ENCODE assay signal across 8 mouse cellular contexts in the genomic region with DNA sequence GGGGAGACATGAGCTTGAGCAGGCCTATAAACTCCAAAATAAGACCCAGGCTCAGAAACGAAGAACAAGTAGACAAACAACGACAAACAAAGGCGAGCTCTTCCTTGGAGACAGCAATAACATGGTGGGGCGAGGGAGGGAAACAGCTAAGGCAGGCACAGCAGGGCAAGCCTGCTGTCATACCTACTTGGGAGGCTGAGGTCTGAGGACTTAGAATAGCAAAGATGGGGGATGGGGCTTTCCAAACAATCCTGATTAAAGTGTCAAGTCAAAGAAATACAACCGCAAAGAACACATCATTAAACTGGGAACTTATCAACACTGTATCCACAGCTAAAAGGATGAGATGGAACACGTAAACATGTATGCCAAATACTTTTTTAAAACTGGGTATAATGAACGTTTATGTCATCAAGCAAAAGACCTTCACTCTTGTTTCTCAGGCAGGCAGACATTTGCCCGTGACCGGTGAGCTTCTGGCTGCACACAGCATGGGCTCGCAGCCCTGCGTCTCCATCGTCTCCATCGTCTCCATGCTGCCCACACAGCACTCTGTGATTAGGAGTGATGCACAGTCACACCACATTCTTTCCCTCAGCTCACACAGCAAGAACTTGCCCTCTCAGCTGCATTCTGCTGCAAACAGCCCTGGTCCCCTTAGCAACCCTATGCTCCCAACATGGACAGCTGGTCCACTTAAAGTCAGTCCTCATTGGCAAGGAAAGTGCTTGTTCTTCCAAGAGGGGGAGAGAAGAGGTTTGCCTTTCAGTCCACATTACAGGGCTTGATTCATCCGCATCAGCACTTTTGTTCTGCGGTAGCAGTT. TPM values are rescaled to one million over a fixed set of nuclear protein-coding genes. Genes with fewer than 3 reads are reported as not detected.
DNase-seq lines count a peak whose midpoint lies in the region; ATAC-seq and TF ChIP-seq lines count a peak whose summit lies in the region.

No protein-coding gene starts in this region.

- no peaks in the 10 kb centered on the region for H3K27me3 ChIP-seq in forebrain, embryonic 16.5 days (replicated peaks; ENCODE audit: control insufficient read depth, insufficient read depth, low read length)
- no peaks in the 10 kb centered on the region for H3K27me3 ChIP-seq in hindbrain, embryonic 12.5 days
- H3K27me3 ChIP-seq in midbrain, postnatal 0 days (ENCODE audit: insufficient read depth, low read length), result no peaks in the 10 kb centered on the region

- DNase-seq in right cerebral cortex, postnatal 25 days, result peak; percentile 13
- no peak for DNase-seq in right cerebral cortex, adult 18-20 months
- DNase-seq in left cerebral cortex, adult 2 months (ENCODE audit: extremely low spot score in 1 of 2, low spot score in 2 of 2), result no peak
- DNase-seq in midbrain, postnatal 0 days (ENCODE audit: low spot score), result peak; percentile 93
- no peak for DNase-seq in adrenal gland, postnatal 36 days

- no peaks in the 10 kb centered on the region for H3K36me3 ChIP-seq in forebrain, embryonic 16.5 days (ENCODE audit: control insufficient read depth, insufficient read depth)
- 0 out of 2 replicates have a peak, but pooled peaks cover 3% of the 10 kb centered on the region for H3K36me3 ChIP-seq in hindbrain, embryonic 12.5 days
- no peaks in the 10 kb centered on the region for H3K36me3 ChIP-seq in midbrain, postnatal 0 days (ENCODE audit: insufficient read depth, low read length)

- intact Hi-C loops in left cerebral cortex, adult 2 months (cut with DNase I), result no loop called here

- H3K9me3 ChIP-seq in forebrain, embryonic 16.5 days (ENCODE audit: control insufficient read depth, low read length), result no peaks in the 10 kb centered on the region
- H3K9me3 ChIP-seq in hindbrain, embryonic 12.5 days (replicated peaks), result no peaks in the 10 kb centered on the region
- H3K9me3 ChIP-seq in midbrain, postnatal 0 days (ENCODE audit: low read length), result no peaks in the 10 kb centered on the region

- peak; percentile 89 for ATAC-seq in forebrain, embryonic 16.5 days
- peak; percentile 94 for ATAC-seq in hindbrain, embryonic 12.5 days (ENCODE audit: low FRiP score)
- peak; percentile 94 for ATAC-seq in midbrain, postnatal 0 days (ENCODE audit: low FRiP score)
- ATAC-seq in erythroid progenitor cell, adult 5-6 weeks (replicated peaks; ENCODE audit: low FRiP score, poor library complexity, severe bottlenecking), result no peak

- 56% methylated on average over 15 of the region's 15 CpGs for WGBS in forebrain, embryonic 16.5 days
- 23% methylated on average over 15 of the region's 15 CpGs for WGBS in hindbrain, embryonic 12.5 days
- 22% methylated on average over 15 of the region's 15 CpGs for WGBS in midbrain, postnatal 0 days

- peak overlapping the region; percentile 4; the same call in 1 of the 2 replicates for H3K27ac ChIP-seq in forebrain, embryonic 16.5 days (ENCODE audit: low read length)
- H3K27ac ChIP-seq in hindbrain, embryonic 12.5 days, result peak overlapping the region; percentile 88
- peak overlapping the region; percentile 5 for H3K27ac ChIP-seq in left cerebral cortex, adult 2 months
- peak overlapping the region; percentile 58 for H3K27ac ChIP-seq in midbrain, postnatal 0 days (ENCODE audit: low read depth, low read length)

- no peak overlapping the region for H3K4me2 ChIP-seq in forebrain, embryonic 16.5 days (ENCODE audit: low read length)
- H3K4me2 ChIP-seq in hindbrain, embryonic 12.5 days (replicated peaks), result peak overlapping the region; percentile 13
- H3K4me2 ChIP-seq in midbrain, postnatal 0 days (ENCODE audit: low read depth, low read length, poor library complexity, severe bottlenecking), result no peak overlapping the region

- no peak for TF ChIP-seq CTCF in left cerebral cortex, adult 2 months (IDR thresholded peaks at IDR 0.05)
- no peak for TF ChIP-seq CTCF in midbrain, postnatal 0 days (IDR thresholded peaks at IDR 0.05)

- H3K4me3 ChIP-seq in forebrain, embryonic 16.5 days (replicated peaks; ENCODE audit: low read length), result no peak overlapping the region
- no peak overlapping the region for H3K4me3 ChIP-seq in hindbrain, embryonic 12.5 days
- no peak overlapping the region for H3K4me3 ChIP-seq in left cerebral cortex, adult 2 months
- no peak overlapping the region for H3K4me3 ChIP-seq in midbrain, postnatal 0 days (ENCODE audit: low read depth, low read length)

- peaks cover 8% of the 10 kb centered on the region; the same call in 1 of the 2 replicates for H3K4me1 ChIP-seq in forebrain, embryonic 16.5 days (replicated peaks; ENCODE audit: control insufficient read depth, insufficient read depth, low read length)
- H3K4me1 ChIP-seq in hindbrain, embryonic 12.5 days, result peaks cover 18% of the 10 kb centered on the region
- H3K4me1 ChIP-seq in midbrain, postnatal 0 days (ENCODE audit: insufficient read depth, low read length), result peaks cover 3% of the 10 kb centered on the region; the same call in 1 of the 2 replicates

- H3K9ac ChIP-seq in forebrain, embryonic 16.5 days (replicated peaks; ENCODE audit: low read depth, low read length), result no peak overlapping the region
- no peak overlapping the region for H3K9ac ChIP-seq in hindbrain, embryonic 12.5 days
- no peak overlapping the region for H3K9ac ChIP-seq in midbrain, postnatal 0 days (replicated peaks; ENCODE audit: low read length, poor library complexity, severe bottlenecking)

RNA-seq across cellular contexts. Expression of a gene that starts 31.1 kb away (rescaled TPM):
- polyA plus RNA-seq in forebrain, embryonic 16.5 days (2015; fragmentation: Nextera tagmentation; extraction: Ambion mirVana), result 266 and 286 TPM in 2 replicates
- 247 and 251 TPM in 2 replicates for polyA plus RNA-seq in hindbrain, embryonic 12.5 days (2016; fragmentation: Nextera tagmentation; extraction: Ambion mirVana)
- 100 to 1,000 TPM; 146 to 157 TPM for total RNA-seq in left cerebral cortex, adult 2 months (2021)
- 231 and 277 TPM in 2 replicates for total RNA-seq in midbrain, postnatal 0 days (2014; rRNA removed)
- polyA plus RNA-seq in midbrain, postnatal 0 days (2015; fragmentation: Nextera tagmentation; extraction: Ambion mirVana), result 208 and 213 TPM in 2 replicates
- 100 to 1,000 TPM; 254 to 257 TPM for total RNA-seq in adrenal gland, postnatal 36 days (2021)
- 135 and 172 TPM in 2 replicates for total RNA-seq in erythroid progenitor cell, adult 5-6 weeks (2015; ENCODE audit: low replicate concordance)
- total RNA-seq in erythroid progenitor cell, adult 5-6 weeks (2017; ENCODE audit: low replicate concordance), result 87.1 and 93.3 TPM in 2 replicates

RNA-seq across cellular contexts. Expression of a gene that starts 49.6 kb away (rescaled TPM):
- polyA plus RNA-seq in forebrain, embryonic 16.5 days (2015; fragmentation: Nextera tagmentation; extraction: Ambion mirVana), result not detected in 2 replicates
- not detected in 2 replicates for polyA plus RNA-seq in hindbrain, embryonic 12.5 days (2016; fragmentation: Nextera tagmentation; extraction: Ambion mirVana)
- total RNA-seq in left cerebral cortex, adult 2 months (2021), result not detected
- not detected in 2 replicates for total RNA-seq in midbrain, postnatal 0 days (2014; rRNA removed)
- not detected in 2 replicates for polyA plus RNA-seq in midbrain, postnatal 0 days (2015; fragmentation: Nextera tagmentation; extraction: Ambion mirVana)
- total RNA-seq in adrenal gland, postnatal 36 days (2021), result not detected
- not detected in 2 replicates for total RNA-seq in erythroid progenitor cell, adult 5-6 weeks (2015; ENCODE audit: low replicate concordance)
- not detected in 2 replicates for total RNA-seq in erythroid progenitor cell, adult 5-6 weeks (2017; ENCODE audit: low replicate concordance)

RNA-seq across cellular contexts. Expression of a gene that starts 53.6 kb away (rescaled TPM):
- 20.7 and 22.1 TPM in 2 replicates for polyA plus RNA-seq in forebrain, embryonic 16.5 days (2015; fragmentation: Nextera tagmentation; extraction: Ambion mirVana)
- 25.3 and 31.7 TPM in 2 replicates for polyA plus RNA-seq in hindbrain, embryonic 12.5 days (2016; fragmentation: Nextera tagmentation; extraction: Ambion mirVana)
- total RNA-seq in left cerebral cortex, adult 2 months (2021), result 10 to 100 TPM; 36.6 to 36.9 TPM
- 20.3 and 23.4 TPM in 2 replicates for total RNA-seq in midbrain, postnatal 0 days (2014; rRNA removed)
- 15.2 and 17.3 TPM in 2 replicates for polyA plus RNA-seq in midbrain, postnatal 0 days (2015; fragmentation: Nextera tagmentation; extraction: Ambion mirVana)
- 10 to 100 TPM; 26.5 to 28.4 TPM for total RNA-seq in adrenal gland, postnatal 36 days (2021)
- 32.1 and 44.4 TPM in 2 replicates for total RNA-seq in erythroid progenitor cell, adult 5-6 weeks (2015; ENCODE audit: low replicate concordance)
- 15.1 and 25.8 TPM in 2 replicates for total RNA-seq in erythroid progenitor cell, adult 5-6 weeks (2017; ENCODE audit: low replicate concordance)

Comparison
In these comparisons a context has a peak if more than half of its experiments do, and no peak if none do; other contexts are left out.
1. DNase-seq: peak in right cerebral cortex, postnatal 25 days (single experiment) and midbrain, postnatal 0 days (single experiment); none in right cerebral cortex, adult 18-20 months (single experiment), left cerebral cortex, adult 2 months (0 of 2) and adrenal gland, postnatal 36 days (0 of 2).
2. H3K27ac ChIP-seq: peak in every context shown above with its lines; median percentile 88 in hindbrain, embryonic 12.5 days; 58 in midbrain, postnatal 0 days; 5 in left cerebral cortex, adult 2 months; 4 in forebrain, embryonic 16.5 days.